Mouse (Mus musculus): ENCODE data around the gene Ogfod1. TPM values are rescaled to one million over a fixed set of nuclear protein-coding genes. Genes with fewer than 3 reads are reported as not detected.

Gene Ogfod1
- polyA plus RNA-seq, 1 experiment from 2014 or later, result 7.0 TPM

- Histone ChIP-seq H3K9ac (replicated peaks; ENCODE audit: low read depth) (no peak overlapping the region), H3K27me3 (replicated peaks; ENCODE audit: insufficient read depth, low read length) (no peaks in the 10 kb centered on the region), H3K9me3 (ENCODE audit: low read length) (no peaks in the 10 kb centered on the region), H3K27ac (ENCODE audit: low read length) (no peak overlapping the region), H3K4me1 (ENCODE audit: insufficient read depth, low read depth, low read length) (no peaks in the 10 kb centered on the region; the same call in 1 of the 2 replicates), H3K36me3 (ENCODE audit: insufficient read depth, low read length) (no peaks in the 10 kb centered on the region), H3K4me2 (replicated peaks; ENCODE audit: low read depth, low read length) (no peak overlapping the region), H3K4me3 (ENCODE audit: low read depth, low read length) (no peak overlapping the region)
- no peak for TF ChIP-seq CTCF (IDR thresholded peaks at IDR 0.05)
- no peak for TF ChIP-seq EP300 (IDR thresholded peaks at IDR 0.05)
- DNase-seq (ENCODE audit: low spot score), result no peak
- ATAC-seq, result no peak
- WGBS, result 77% methylated on average over 9 of the region's 9 CpGs
These were observed 55.9 kb downstream of the Ogfod1 start for GRCm38 (mm10) chr8:94092848-94093247.

GRCm38 (mm10) chr8:94094281-94094680 is 57.3 kb downstream of the Ogfod1 start:
- H3K4me1 ChIP-seq (ENCODE audit: insufficient read depth, low read depth, low read length), result no peaks in the 10 kb centered on the region; the same call in 1 of the 2 replicates
- WGBS, result 77% methylated on average over 6 of the region's 6 CpGs
- DNase-seq (ENCODE audit: low spot score), result no peak
- no peak overlapping the region for H3K27ac ChIP-seq (ENCODE audit: low read length)
- H3K9me3 ChIP-seq (ENCODE audit: low read length), result no peaks in the 10 kb centered on the region
- no peak for ATAC-seq
- no peaks in the 10 kb centered on the region for H3K36me3 ChIP-seq (ENCODE audit: insufficient read depth, low read length)
- H3K27me3 ChIP-seq (replicated peaks; ENCODE audit: insufficient read depth, low read length), result no peaks in the 10 kb centered on the region
- TF ChIP-seq EP300 (IDR thresholded peaks at IDR 0.05) (no peak), CTCF (IDR thresholded peaks at IDR 0.05) (peak; percentile 37)
- H3K4me3 ChIP-seq (ENCODE audit: low read depth, low read length), result no peak overlapping the region
- H3K9ac ChIP-seq (replicated peaks; ENCODE audit: low read depth), result no peak overlapping the region
- no peak overlapping the region for H3K4me2 ChIP-seq (replicated peaks; ENCODE audit: low read depth, low read length)

GRCm38 (mm10) chr8:94098081-94098974 is 61.3 kb downstream of the Ogfod1 start, which contains the start of gene Bbs2:
Gene Bbs2 (minus strand): TSS chr8:94098928.
- Histone ChIP-seq H3K27me3 (replicated peaks; ENCODE audit: insufficient read depth, low read length) (no peaks in the 10 kb centered on the region), H3K9ac (replicated peaks; ENCODE audit: low read depth) (peak within 1 kb of the TSS; percentile 45; the same call in 1 of the 2 replicates), H3K4me1 (ENCODE audit: insufficient read depth, low read depth, low read length) (no peaks in the 10 kb centered on the region; the same call in 1 of the 2 replicates), H3K9me3 (ENCODE audit: low read length) (no peaks in the 10 kb centered on the region), H3K4me3 (ENCODE audit: low read depth, low read length) (peak within 1 kb of the TSS; percentile 70), H3K36me3 (ENCODE audit: insufficient read depth, low read length) (no peaks in the 10 kb centered on the region), H3K27ac (ENCODE audit: low read length) (peak within 1 kb of the TSS; percentile 93), H3K4me2 (replicated peaks; ENCODE audit: low read depth, low read length) (peak within 1 kb of the TSS; percentile 65)
- ATAC-seq (peak; percentile 100), DNase-seq (ENCODE audit: low spot score) (peak; percentile 99)
- WGBS, result 1% methylated on average over 55 of the region's 61 CpGs
- peak; percentile 70 for TF ChIP-seq CTCF (IDR thresholded peaks at IDR 0.05)
- TF ChIP-seq EP300 (IDR thresholded peaks at IDR 0.05), result no peak

- Histone ChIP-seq H3K9ac (replicated peaks; ENCODE audit: low read depth) (0 out of 2 replicates have a peak overlapping the region, but pooled peaks have one; percentile 45), H3K36me3 (ENCODE audit: insufficient read depth, low read length) (no peaks in the 10 kb centered on the region)
- WGBS, result 43% methylated on average over 4 of the region's 4 CpGs
These were observed 62.0 kb downstream of the Ogfod1 start for GRCm38 (mm10) chr8:94098996-94099395.

GRCm38 (mm10) chr8:94104146-94104545 is 67.1 kb downstream of the Ogfod1 start:
- no peaks in the 10 kb centered on the region for H3K9me3 ChIP-seq (ENCODE audit: low read length)
- DNase-seq (ENCODE audit: low spot score), result no peak
- H3K4me3 ChIP-seq (ENCODE audit: low read depth, low read length), result no peak overlapping the region
- H3K27ac ChIP-seq (ENCODE audit: low read length), result no peak overlapping the region
- TF ChIP-seq EP300 (IDR thresholded peaks at IDR 0.05) (no peak), CTCF (IDR thresholded peaks at IDR 0.05) (peak; percentile 21; the same call in 1 of the 2 replicates)
- H3K9ac ChIP-seq (replicated peaks; ENCODE audit: low read depth), result no peak overlapping the region
- WGBS, result 38% methylated on average over 5 of the region's 5 CpGs
- H3K4me1 ChIP-seq (ENCODE audit: insufficient read depth, low read depth, low read length), result no peaks in the 10 kb centered on the region
- no peak for ATAC-seq
- no peaks in the 10 kb centered on the region for H3K27me3 ChIP-seq (replicated peaks; ENCODE audit: insufficient read depth, low read length)
- H3K4me2 ChIP-seq (replicated peaks; ENCODE audit: low read depth, low read length), result no peak overlapping the region
- no peaks in the 10 kb centered on the region for H3K36me3 ChIP-seq (ENCODE audit: insufficient read depth, low read length)

More at GRCm38 (mm10) chr8:94098996-94099395, 62.0 kb downstream of the Ogfod1 start:
- Histone ChIP-seq H3K27ac (ENCODE audit: low read length) (peak overlapping the region; percentile 93), H3K27me3 (replicated peaks; ENCODE audit: insufficient read depth, low read length) (no peaks in the 10 kb centered on the region), H3K4me3 (ENCODE audit: low read depth, low read length) (peak overlapping the region; percentile 70; the same call in 1 of the 2 replicates), H3K4me2 (replicated peaks; ENCODE audit: low read depth, low read length) (peak overlapping the region; percentile 65), H3K4me1 (ENCODE audit: insufficient read depth, low read depth, low read length) (no peaks in the 10 kb centered on the region; the same call in 1 of the 2 replicates), H3K9me3 (ENCODE audit: low read length) (no peaks in the 10 kb centered on the region)
- TF ChIP-seq CTCF (IDR thresholded peaks at IDR 0.05), result no peak
- no peak for TF ChIP-seq EP300 (IDR thresholded peaks at IDR 0.05)
- DNase-seq (ENCODE audit: low spot score), result peak; percentile 21
- no peak for ATAC-seq

- DNase-seq (ENCODE audit: low spot score) (no peak), ATAC-seq (no peak)
- Histone ChIP-seq H3K27me3 (replicated peaks; ENCODE audit: insufficient read depth, low read length) (no peaks in the 10 kb centered on the region), H3K9me3 (ENCODE audit: low read length) (no peaks in the 10 kb centered on the region), H3K36me3 (ENCODE audit: insufficient read depth, low read length) (no peaks in the 10 kb centered on the region), H3K9ac (replicated peaks; ENCODE audit: low read depth) (no peak overlapping the region), H3K4me3 (ENCODE audit: low read depth, low read length) (no peak overlapping the region), H3K4me1 (ENCODE audit: insufficient read depth, low read depth, low read length) (no peaks in the 10 kb centered on the region), H3K4me2 (replicated peaks; ENCODE audit: low read depth, low read length) (no peak overlapping the region), H3K27ac (ENCODE audit: low read length) (no peak overlapping the region)
- WGBS, result 61% methylated on average over 3 of the region's 3 CpGs
- TF ChIP-seq EP300 (IDR thresholded peaks at IDR 0.05) (no peak), CTCF (IDR thresholded peaks at IDR 0.05) (no peak)
These were observed 70.9 kb downstream of the Ogfod1 start for GRCm38 (mm10) chr8:94107871-94108270.

Measured in lung, postnatal 0 days (tissue).